Mouse (Mus musculus) C2C12 (cell line): ENCODE measurements around the gene Ppara.

Source experiments
- MAX ChIP-seq: IDR thresholded peaks from one replicate; pipeline ENCODE4 v1.6.1; 2011; ENCODE audit warnings: mild to moderate bottlenecking, control low read depth
- USF1 ChIP-seq: IDR thresholded peaks from one replicate; pipeline ENCODE4 v1.6.1; 2011; ENCODE audit warnings: low read depth, mild to moderate bottlenecking, control low read depth, moderate library complexity

- TF ChIP-seq USF1 (no peak), MAX (no peak)
Measured at GRCm38 (mm10) chr15:85821203-85822010, 86.6 kb downstream of the Ppara start, which contains the start of gene Pkdrej.
